Mouse (Mus musculus) adrenal gland, adult 2 months (tissue): Measurements from ENCODE around the gene Cyp26c1. TPM values are rescaled to one million over a fixed set of nuclear protein-coding genes. Genes with fewer than 3 reads are reported as not detected.

Experiments
- DNase-seq: peaks from one replicate; pipeline ENCODE4 v3.0.0; 2021
- long read RNA-seq: library from polyadenylated mRNA; stranded (forward); transcript quantifications from one replicate; pipeline ENCODE4 v2.0.0, GENCODE M21; 2021
- polyA plus RNA-seq: library from polyadenylated mRNA; depleted of rRNA; stranded (reverse); fragments of >200 nt; gene quantifications from 2 replicates; pipeline ENCODE4 v1.2.3, GENCODE M21; 2012; rRNA removed
- total RNA-seq, 2 experiments: library from RNA; stranded (reverse); gene quantifications; 2 replicates each; pipeline ENCODE4 v1.2.3; 2021

The Cyp26c1 gene
- not detected for total RNA-seq
- not detected in 2 replicates for polyA plus RNA-seq
- long read RNA-seq = 0 reads

DNA sequence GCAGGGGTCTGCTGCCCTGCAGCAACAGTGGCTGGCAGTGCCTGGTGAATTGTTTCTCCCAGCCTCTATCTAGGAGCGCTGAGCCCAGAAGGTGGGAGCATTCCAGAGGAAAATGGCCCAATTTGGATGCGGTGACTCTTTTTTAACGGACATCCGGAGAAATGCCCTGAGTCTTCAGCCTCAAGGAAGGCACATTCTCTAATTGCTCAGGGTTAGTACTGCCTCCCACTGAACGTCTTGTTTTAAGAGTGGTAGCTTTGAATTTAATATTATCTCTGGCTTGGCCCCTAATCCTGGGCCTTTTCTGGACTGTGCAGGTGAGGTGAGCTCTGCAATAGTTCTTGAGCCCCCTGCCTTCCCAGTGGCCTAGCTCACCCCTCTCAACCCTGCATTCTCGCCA is at the start of gene Cyp26c1:
TSS of gene Cyp26c1 (plus strand) at position 301 of the 400 bp plus-strand sequence.
- DNase-seq = no peak

- no peak for DNase-seq
These were observed 37.4 kb upstream of the Cyp26c1 start for GRCm38 (mm10) chr19:37647994-37648393.

DNA sequence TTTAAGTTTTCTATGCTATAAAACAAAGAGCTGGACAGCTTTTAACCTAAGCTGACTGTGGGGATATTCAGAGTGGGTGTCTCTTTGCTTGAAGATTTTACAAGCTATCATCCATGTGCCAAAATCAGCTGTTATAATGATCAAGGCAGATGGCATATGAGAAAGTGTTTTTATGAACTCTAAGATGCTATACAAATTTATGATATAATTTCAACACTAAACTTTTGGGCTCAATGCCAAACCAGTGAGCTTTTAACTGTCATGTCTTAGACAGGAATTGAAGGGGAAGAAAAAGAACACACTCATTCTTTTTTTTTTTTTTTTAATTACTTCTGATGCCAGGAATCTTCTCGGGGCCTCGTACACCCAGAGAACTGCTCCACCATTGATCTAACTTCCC is 34.9 kb upstream of the Cyp26c1 start:
- no peak for DNase-seq

- DNase-seq = no peak
These were observed 31.4 kb upstream of the Cyp26c1 start for GRCm38 (mm10) chr19:37654012-37654411.

DNA sequence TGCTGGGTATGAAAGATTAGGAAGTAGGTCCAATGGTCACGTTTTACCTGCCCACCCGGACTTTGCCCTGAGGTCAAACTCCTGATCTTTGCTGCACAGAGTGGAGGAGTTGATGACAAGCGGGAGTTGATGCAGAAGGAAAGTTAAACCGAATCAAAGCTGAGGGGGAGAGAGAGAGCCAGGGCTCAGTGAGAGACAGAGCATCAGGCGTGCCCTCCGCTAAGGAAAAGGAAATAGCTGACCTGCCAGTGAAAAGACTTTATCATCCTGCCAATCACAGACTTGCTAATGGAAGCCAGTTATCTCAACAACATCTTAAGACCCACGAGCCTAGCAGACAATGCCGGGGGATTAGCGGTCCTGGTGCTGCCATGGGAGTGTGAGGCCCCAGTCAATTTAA is 28.9 kb upstream of the Cyp26c1 start:
- no peak for DNase-seq

- no peak for DNase-seq
These were observed 20.1 kb upstream of the Cyp26c1 start for GRCm38 (mm10) chr19:37665256-37665655.

- DNase-seq = no peak
These were observed 17.4 kb upstream of the Cyp26c1 start for GRCm38 (mm10) chr19:37667855-37668594.

- no peak for DNase-seq
These were observed 16.7 kb upstream of the Cyp26c1 start for GRCm38 (mm10) chr19:37668657-37669056.

DNA sequence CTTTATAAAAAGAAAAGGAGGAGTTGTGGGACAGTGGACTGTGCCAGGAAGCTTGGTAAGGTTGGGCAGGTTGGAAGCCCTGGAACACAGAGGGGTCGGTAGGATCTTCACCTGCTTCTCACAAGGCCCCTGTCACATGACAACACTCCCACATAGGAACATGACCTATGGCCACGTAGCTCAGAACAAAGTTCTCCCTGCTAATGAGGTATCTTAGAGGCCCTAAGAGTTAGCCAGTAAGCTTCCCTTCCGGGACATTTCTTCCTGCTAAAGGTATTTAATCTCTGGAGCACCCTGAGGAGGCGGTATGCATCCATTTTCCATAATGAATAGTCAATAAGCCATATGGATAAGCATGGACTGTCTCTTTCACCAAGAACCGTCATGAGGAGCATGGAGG is 15.9 kb upstream of the Cyp26c1 start:
- DNase-seq = no peak

DNA sequence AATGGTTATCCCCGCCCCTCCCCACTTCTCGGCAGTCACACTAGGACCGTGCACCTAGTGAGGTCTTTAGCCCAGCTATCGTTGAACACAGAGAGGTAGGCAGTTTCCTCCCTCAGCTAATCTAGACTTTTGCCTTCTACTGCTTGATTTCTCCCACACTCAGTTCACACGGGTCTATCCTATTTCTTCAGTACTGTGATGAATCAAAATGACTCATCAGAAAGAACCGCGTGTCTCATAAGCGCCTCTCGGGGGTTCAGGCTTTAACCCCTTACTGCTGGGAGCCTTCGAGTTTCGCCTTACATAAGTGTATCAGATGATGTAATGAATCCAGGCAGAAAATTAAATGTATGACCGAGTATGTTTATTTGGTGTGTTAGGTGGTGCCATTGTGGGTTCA is 12.0 kb upstream of the Cyp26c1 start:
- DNase-seq = no peak

GRCm38 (mm10) chr19:37686347-37686746 is 966 bp downstream of the Cyp26c1 start:
- DNase-seq = no peak

DNA sequence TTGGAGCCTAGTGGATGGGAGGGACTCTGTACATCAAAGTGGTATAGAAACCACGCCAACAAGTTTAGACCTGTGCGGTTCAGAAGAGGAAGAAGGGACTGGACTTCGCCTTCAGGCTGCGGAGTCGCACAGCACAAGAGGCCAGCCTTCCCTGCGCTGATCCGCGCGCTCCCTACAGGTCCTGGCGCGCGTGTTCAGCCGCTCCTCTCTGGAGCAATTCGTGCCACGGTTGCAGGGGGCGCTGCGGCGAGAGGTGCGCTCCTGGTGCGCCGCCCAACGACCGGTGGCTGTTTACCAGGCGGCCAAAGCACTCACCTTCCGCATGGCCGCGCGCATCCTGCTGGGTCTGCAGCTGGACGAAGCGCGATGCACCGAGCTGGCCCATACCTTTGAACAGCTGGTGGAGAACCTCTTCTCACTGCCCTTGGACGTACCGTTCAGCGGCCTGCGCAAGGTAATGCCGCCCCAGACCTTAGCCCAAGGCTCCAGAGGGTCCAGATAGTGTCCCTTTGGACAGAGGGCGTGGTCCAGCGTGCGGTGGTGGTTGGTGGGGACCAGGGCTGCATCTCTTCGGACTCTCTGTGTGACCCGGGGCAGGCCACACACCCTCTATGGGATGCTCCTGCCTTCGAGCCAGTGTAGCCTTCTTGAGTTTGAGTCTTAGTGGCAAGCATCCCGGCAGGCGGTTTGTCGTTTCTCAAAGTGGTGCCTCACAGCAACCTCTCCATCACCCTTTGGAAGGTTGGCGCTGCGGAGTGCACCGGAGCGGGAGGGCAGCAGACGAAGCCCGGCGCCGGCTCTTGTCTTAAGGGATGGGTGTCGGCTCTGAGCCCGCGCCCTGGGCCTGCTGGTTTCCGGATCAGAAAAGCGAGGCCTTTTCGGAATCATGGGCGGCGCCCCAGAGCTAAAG is 1.8 kb downstream of the Cyp26c1 start:
- DNase-seq = no peak

DNA sequence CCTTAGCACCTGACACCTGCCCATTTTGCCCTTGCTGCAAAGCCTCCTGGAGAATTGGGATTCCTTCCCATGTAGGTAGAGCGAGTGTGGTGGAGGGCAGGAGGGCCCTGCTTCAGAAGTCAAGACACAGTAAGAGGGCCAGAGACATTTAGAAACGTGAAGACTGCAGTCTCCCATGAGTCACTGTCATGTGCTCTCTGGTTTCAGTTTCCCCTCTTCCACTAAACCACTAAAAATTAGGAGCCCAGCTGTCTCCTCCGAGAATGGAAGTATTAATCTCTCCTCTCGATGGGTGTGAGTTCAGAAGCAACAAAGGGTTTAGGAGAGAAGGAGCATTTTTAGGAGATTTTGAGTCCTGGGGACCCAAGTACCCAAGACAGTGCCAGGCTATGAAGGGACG is 4.1 kb downstream of the Cyp26c1 start:
- DNase-seq = no peak

- DNase-seq = no peak
These were observed 5.3 kb downstream of the Cyp26c1 start for GRCm38 (mm10) chr19:37690716-37691115.

- peak; percentile 37 for DNase-seq
These were observed 7.5 kb downstream of the Cyp26c1 start for GRCm38 (mm10) chr19:37692879-37693278.

GRCm38 (mm10) chr19:37695146-37695545 is 9.8 kb downstream of the Cyp26c1 start:
- DNase-seq = no peak

GRCm38 (mm10) chr19:37695762-37696602 is 10.6 kb downstream of the Cyp26c1 start:
- no peak for DNase-seq

GRCm38 (mm10) chr19:37696603-37697334 is 11.4 kb downstream of the Cyp26c1 start:
- DNase-seq = no peak

DNA sequence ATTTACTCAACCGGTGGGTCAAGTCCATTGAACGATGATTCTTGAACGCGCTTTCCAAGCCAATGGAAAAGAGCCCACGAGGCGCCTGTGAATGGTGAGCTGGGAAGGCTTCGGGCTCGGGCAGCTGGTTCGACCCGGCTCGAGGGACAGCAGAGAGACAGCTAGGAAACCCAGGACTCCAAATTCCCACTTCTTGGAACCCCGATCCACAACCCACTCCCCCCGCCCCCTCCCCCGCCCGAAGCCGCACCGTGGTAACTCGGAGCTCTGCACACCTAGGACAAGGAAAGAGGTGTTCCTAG is 11.9 kb downstream of the Cyp26c1 start:
- DNase-seq = no peak

DNA sequence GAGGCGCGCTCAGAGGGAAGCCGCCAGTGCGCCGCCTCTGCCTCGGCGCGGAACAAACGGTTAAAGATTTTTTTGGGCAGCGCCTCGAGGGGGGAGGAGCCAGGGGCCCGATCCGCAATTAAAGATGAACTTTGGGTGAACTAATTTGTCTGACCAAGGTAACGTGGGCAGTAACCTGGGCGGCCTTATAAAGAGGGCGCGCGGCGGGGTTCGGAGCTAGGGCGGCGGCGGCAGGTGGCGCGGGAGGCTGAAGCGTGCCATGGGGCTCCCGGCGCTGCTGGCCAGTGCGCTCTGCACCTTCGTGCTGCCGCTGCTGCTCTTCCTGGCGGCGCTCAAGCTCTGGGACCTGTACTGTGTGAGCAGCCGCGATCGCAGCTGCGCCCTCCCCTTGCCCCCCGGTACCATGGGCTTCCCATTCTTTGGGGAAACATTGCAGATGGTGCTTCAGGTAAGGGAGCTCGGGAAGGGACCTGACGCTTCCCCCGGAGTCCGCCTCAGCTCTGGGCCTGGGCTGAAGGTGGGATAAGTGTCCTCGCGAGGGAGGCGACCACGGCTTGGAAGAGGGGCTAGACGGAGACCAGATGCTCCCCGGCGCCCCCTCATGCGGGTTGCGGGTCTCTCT is 12.4 kb downstream of the Cyp26c1 start, which contains the start of gene Cyp26a1:
TSS of gene Cyp26a1 (plus strand) at position 148 of the 622 bp plus-strand sequence.
- DNase-seq = peak; percentile 43
